Mouse (Mus musculus) stomach, embryonic 16.5 days (tissue): Measurements from ENCODE around the gene Tuba4a. TPM values are rescaled to one million over a fixed set of nuclear protein-coding genes. Genes with fewer than 3 reads are reported as not detected.

Experiments
- ATAC-seq: fragments of 200-750 bp; cut with Nextera tagmentation; 2 replicates; pipeline ENCODE4 v1.8.0; 2017; ENCODE audit warnings: moderate number of reproducible peaks, moderate TSS enrichment; ENCODE audit not compliant: insufficient read depth, low FRiP score
- H3K27ac ChIP-seq: fragments of 300-500 bp; sonication (generic); 2 replicates; pipeline ENCODE4 v1.5.1; 2014; ENCODE audit warnings: low read length
- H3K27me3 ChIP-seq: fragments of 300-500 bp; sonication (generic); 2 replicates; pipeline ENCODE4 v1.6.1; 2014; ENCODE audit warnings: low read length, control low read depth, mixed read lengths; ENCODE audit not compliant: control insufficient read depth, insufficient read depth
- H3K36me3 ChIP-seq: fragments of 300-500 bp; sonication (generic); 2 replicates; pipeline ENCODE4 v1.6.1; 2014; ENCODE audit warnings: low read length; ENCODE audit not compliant: control insufficient read depth, insufficient read depth
- H3K4me1 ChIP-seq: fragments of 300-500 bp; sonication (generic); 2 replicates; pipeline ENCODE4 v1.6.1; 2014; ENCODE audit warnings: low read length, control low read depth, mixed read lengths; ENCODE audit not compliant: control insufficient read depth, insufficient read depth
- H3K4me2 ChIP-seq: fragments of 300-500 bp; sonication (generic); 2 replicates; pipeline ENCODE4 v1.6.1; 2014; ENCODE audit warnings: low read depth, low read length, mixed read lengths
- H3K4me3 ChIP-seq: fragments of 300-500 bp; sonication (generic); replicated peaks from 2 replicates; pipeline ENCODE4 v1.5.1; 2014; ENCODE audit warnings: mild to moderate bottlenecking, low read length
- H3K9ac ChIP-seq: fragments of 300-500 bp; sonication (generic); 2 replicates; pipeline ENCODE4 v1.6.1; 2014; ENCODE audit warnings: low read length
- H3K9me3 ChIP-seq: fragments of 300-500 bp; sonication (generic); replicated peaks from 2 replicates; pipeline ENCODE4 v1.6.1; 2016; ENCODE audit warnings: low read length, control low read depth; ENCODE audit not compliant: control insufficient read depth
- WGBS: fragments of 180-500 bp; shearing (Covaris S2); extraction: QIAGEN DNeasy Blood & Tissue Kit; methylation state at CpG from one replicate; pipeline ENCODE4 v1.1.7; 2014; 5-methylcytosine and 5-hydroxymethylcytosine counted together
- polyA plus RNA-seq: library from polyadenylated mRNA; unstranded; fragments of >200 nt; fragmentation: Nextera tagmentation; extraction: Ambion mirVana; gene quantifications from 2 replicates; pipeline ENCODE4 v1.2.1, GENCODE M21; 2015

Gene Tuba4a
- polyA plus RNA-seq, 1 experiment from 2014 or later, result 184 TPM

DNA sequence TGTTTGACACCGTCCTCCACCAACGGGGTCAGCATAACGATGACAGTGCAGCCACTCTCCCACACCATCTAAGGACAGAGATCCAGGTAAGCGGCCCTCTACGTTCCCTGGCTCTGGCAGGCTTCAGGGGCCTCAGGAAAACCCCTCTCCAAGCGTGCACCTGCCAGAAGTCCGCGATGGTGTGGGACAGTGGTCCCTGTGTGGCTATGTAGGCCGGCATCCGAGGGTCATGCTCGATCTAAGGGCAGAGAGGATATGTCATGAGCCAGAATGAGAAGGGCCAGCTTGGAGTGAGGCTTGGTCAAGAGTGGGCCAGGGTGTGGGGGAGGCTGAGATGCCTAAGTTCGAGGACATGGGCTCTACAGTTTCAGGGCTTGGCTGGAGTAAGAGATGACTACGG is 32.6 kb upstream of the Tuba4a start:
- Histone ChIP-seq H3K4me2 (no peak overlapping the region), H3K27ac (no peak overlapping the region), H3K36me3 (no peaks in the 10 kb centered on the region), H3K4me1 (peaks cover 12% of the 10 kb centered on the region), H3K9ac (no peak overlapping the region), H3K4me3 (no peak overlapping the region), H3K9me3 (no peaks in the 10 kb centered on the region), H3K27me3 (no peaks in the 10 kb centered on the region)
- ATAC-seq, result no peak
- WGBS, result 70% methylated on average over 13 of the region's 13 CpGs

- Histone ChIP-seq H3K27ac (no peak overlapping the region), H3K9me3 (no peaks in the 10 kb centered on the region), H3K36me3 (no peaks in the 10 kb centered on the region), H3K4me2 (peak overlapping the region; percentile 50), H3K27me3 (no peaks in the 10 kb centered on the region), H3K4me1 (peaks cover 12% of the 10 kb centered on the region), H3K9ac (peak overlapping the region; percentile 66), H3K4me3 (peak overlapping the region; percentile 29)
- 3% methylated on average over 21 of the region's 22 CpGs for WGBS
- ATAC-seq, result peak; percentile 72
Observed at GRCm38 (mm10) chr1:75251112-75251970, 31.7 kb upstream of the Tuba4a start.

- ATAC-seq, result no peak
- H3K4me2 ChIP-seq, result no peak overlapping the region
- no peak overlapping the region for H3K27ac ChIP-seq
- H3K27me3 ChIP-seq, result no peaks in the 10 kb centered on the region
- 64% methylated on average over 3 of the region's 3 CpGs for WGBS
- H3K9me3 ChIP-seq, result no peaks in the 10 kb centered on the region
- no peaks in the 10 kb centered on the region for H3K36me3 ChIP-seq
- H3K4me1 ChIP-seq, result peaks cover 12% of the 10 kb centered on the region
- H3K4me3 ChIP-seq, result no peak overlapping the region
- H3K9ac ChIP-seq, result no peak overlapping the region
Observed at GRCm38 (mm10) chr1:75250498-75250897, 30.8 kb upstream of the Tuba4a start.

DNA sequence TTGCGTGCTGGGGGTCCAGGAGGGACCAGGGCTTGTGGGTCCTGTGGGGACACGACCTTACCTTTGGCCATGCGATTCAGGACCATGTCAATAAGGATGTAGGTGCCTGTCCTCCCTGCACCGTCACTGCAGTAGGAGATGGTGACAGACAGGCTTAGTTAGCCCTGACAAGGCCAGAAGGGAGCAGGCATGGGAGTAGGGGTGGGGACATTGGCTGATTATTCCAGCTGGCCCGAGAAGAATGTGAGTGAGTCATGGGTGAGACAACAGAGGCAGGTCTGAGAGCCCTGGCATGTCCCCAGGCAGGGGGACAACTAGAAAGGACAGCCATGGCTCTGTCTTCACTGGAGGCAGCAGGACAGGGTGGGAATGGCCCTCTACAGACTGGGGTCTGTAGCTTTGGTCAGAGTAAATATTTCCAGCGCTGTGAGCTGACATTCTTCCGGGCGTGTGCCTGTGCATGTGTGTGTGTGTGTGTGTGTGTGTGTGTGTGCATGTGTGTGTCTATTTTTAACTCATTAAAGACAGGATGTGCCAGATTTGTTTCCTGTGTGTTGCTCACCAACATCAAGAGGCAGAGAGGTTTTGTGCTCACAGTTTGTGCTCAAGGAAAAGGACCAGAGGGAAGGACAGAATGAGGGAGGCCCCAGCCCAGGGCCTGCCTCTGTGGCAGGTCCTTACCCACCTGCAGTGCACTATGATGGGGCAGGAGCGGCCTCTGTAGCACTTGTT is 28.5 kb upstream of the Tuba4a start:
- Histone ChIP-seq H3K4me3 (no peak overlapping the region), H3K4me1 (peaks cover 12% of the 10 kb centered on the region), H3K9me3 (no peaks in the 10 kb centered on the region), H3K27ac (peak overlapping the region; percentile 12; the same call in 1 of the 2 replicates), H3K27me3 (no peaks in the 10 kb centered on the region), H3K4me2 (no peak overlapping the region), H3K9ac (peak overlapping the region; percentile 25; the same call in 1 of the 2 replicates), H3K36me3 (0 out of 2 replicates have a peak, but pooled peaks cover 4% of the 10 kb centered on the region)
- 41% methylated on average over 9 of the region's 9 CpGs for WGBS
- ATAC-seq, result peak; percentile 61

- no peaks in the 10 kb centered on the region for H3K27me3 ChIP-seq
- WGBS, result 78% methylated on average over 16 of the region's 16 CpGs
Observed at GRCm38 (mm10) chr1:75247071-75247930, 27.6 kb upstream of the Tuba4a start.

GRCm38 (mm10) chr1:75244836-75245235 is 25.2 kb upstream of the Tuba4a start:
- peak; percentile 27; the same call in 1 of the 2 replicates for ATAC-seq
- WGBS, result 17% methylated on average over 4 of the region's 4 CpGs
- Histone ChIP-seq H3K9ac (no peak overlapping the region), H3K4me2 (no peak overlapping the region), H3K27ac (no peak overlapping the region), H3K9me3 (no peaks in the 10 kb centered on the region), H3K4me3 (no peak overlapping the region), H3K36me3 (peaks cover 8% of the 10 kb centered on the region; the same call in 1 of the 2 replicates), H3K4me1 (peaks cover 9% of the 10 kb centered on the region), H3K27me3 (no peaks in the 10 kb centered on the region)

More at GRCm38 (mm10) chr1:75247071-75247930, 27.6 kb upstream of the Tuba4a start:
- Histone ChIP-seq H3K4me2 (no peak overlapping the region), H3K27ac (peak overlapping the region; percentile 12; the same call in 1 of the 2 replicates), H3K36me3 (0 out of 2 replicates have a peak, but pooled peaks cover 4% of the 10 kb centered on the region), H3K9me3 (no peaks in the 10 kb centered on the region), H3K9ac (peak overlapping the region; percentile 25; the same call in 1 of the 2 replicates), H3K4me1 (peaks cover 12% of the 10 kb centered on the region), H3K4me3 (no peak overlapping the region)
- no peak for ATAC-seq

DNA sequence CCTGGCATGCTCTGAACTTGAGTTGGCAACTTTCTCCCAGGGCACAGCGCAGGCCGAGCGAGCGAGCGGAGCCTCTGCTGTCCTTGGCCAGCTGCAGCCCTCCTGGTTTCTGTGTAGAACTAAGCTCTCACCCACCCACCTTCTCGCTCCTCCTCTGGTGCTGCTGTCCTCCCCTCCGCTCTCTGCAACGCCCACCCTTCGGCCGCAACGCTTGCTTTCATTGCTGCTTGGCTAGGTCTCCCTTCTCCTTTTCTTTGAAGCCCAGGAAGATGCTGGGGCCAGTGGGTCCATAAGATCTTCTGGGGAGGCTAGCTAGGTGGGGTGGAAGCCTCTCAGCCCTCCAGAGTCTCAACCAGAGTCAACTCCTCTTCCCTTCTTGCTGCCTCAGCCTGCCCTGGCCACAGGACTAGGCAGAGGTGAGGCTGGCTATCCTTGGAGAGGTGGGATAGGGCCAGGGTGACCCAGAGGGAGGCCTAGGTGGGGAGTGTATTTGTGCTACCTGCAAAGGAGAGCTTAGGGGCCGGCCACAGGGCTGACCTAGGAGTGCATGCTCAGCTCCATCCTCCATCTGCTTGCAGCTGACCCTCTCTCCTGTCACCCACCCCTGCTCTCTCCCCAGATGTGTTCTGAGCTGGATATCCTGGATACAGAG is 24.6 kb upstream of the Tuba4a start:
- no peak overlapping the region for H3K4me3 ChIP-seq
- peaks cover 11% of the 10 kb centered on the region; the same call in 1 of the 2 replicates for H3K36me3 ChIP-seq
- WGBS, result 93% methylated on average over 12 of the region's 12 CpGs
- H3K4me1 ChIP-seq, result peaks cover 9% of the 10 kb centered on the region
- H3K27me3 ChIP-seq, result no peaks in the 10 kb centered on the region
- no peak overlapping the region for H3K9ac ChIP-seq
- no peak overlapping the region for H3K4me2 ChIP-seq
- H3K9me3 ChIP-seq, result no peaks in the 10 kb centered on the region
- no peak overlapping the region for H3K27ac ChIP-seq
- no peak for ATAC-seq

- 89% methylated on average over 14 of the region's 14 CpGs for WGBS
- H3K4me3 ChIP-seq, result no peak overlapping the region
- no peak for ATAC-seq
Observed at GRCm38 (mm10) chr1:75243411-75243810, 23.7 kb upstream of the Tuba4a start.

More at GRCm38 (mm10) chr1:75243411-75243810, 23.7 kb upstream of the Tuba4a start:
- H3K9ac ChIP-seq, result no peak overlapping the region
- no peak overlapping the region for H3K4me2 ChIP-seq
- H3K4me1 ChIP-seq, result peaks cover 9% of the 10 kb centered on the region
- no peaks in the 10 kb centered on the region for H3K9me3 ChIP-seq
- no peak overlapping the region for H3K27ac ChIP-seq
- H3K27me3 ChIP-seq, result no peaks in the 10 kb centered on the region
- peaks cover 11% of the 10 kb centered on the region; the same call in 1 of the 2 replicates for H3K36me3 ChIP-seq
